Mouse (Mus musculus): ENCODE measurements around the gene Cacna1b.

The Cacna1b gene

DNA sequence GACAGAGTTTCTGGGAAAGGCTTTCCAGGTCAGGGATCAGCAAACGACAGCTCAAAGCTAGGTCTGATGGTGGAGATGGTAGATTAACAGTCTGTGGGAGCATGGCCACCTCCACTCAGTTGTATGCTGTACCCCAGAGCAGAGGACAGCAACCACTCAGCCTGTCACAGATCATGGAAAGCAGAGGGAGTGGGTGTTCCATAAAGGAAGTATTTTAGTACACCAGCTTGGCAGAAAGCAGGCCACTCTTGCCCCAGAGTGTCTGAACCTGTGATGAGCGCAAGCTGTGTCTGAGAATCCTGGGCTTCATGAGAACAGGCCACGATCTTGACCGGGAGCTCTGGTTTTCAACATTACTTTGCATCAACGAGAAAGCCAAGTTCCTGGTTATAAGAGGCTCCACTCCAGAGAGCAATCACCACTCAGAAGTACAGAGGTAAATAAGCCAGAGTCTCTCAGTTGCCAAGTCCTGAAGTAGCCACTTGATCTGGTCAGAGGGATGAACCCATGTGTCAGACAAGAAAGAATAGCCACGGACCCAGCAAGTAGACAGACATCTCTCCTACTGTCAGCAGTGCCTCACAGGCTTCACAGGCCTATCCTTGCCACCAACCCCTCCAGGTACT, 103.7 kb downstream of the Cacna1b start:
- in situ Hi-C loops (cut with MboI), result no loop called here

DNA sequence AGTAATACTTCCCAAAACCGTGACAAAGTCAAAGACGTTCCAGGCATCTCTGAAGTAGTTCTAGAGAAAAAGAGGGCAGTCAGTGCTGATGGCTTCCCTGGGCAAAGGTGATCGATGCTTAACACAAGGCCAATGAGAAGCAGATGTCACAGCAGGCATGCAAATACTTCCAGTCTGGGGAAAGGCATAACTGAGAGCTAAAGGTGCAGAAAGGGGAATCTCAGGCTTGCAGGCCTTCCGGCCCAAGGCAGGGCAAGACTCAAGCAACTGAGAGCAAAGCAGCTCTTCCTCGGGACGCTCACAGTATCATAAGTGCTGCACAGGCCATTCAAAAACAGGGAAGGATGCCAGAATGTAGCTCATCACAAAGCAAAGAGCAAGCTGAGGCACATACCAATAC, 114.4 kb downstream of the Cacna1b start:
- in situ Hi-C loops (cut with MboI), result no loop called here

DNA sequence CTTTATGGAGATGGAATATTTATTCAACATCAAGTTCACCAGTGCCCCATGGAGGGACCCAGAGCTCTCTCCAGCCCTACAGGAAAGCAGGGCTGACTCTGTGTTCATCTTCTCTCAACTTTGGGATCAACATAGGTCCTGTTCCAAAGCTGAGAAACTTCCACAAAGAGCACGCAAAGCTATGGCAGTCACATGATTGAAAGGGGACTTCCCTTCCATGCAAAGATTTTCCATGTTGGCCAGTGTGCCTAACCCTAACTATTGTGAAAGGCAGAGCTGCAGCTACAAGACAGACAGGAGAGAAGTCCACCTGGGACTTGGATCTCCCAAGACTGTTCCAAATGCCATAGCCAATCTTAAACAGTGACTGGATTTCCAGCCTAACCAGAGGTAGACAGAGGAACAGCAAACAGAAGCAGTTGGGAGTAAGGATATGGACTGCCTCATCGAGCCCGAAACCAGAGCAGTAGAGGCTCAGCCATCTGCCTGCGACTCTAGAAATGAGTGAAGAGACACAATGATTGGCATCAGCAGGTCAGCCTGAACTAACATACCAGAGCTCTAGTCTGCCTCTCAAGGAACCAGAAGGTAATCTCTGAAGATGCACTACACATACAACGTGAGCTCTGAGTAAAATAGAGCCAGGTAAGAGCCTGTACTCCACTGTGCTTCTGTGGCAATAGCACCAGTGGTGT, 116.4 kb downstream of the Cacna1b start:
- in situ Hi-C loops (cut with MboI), result no loop called here

DNA sequence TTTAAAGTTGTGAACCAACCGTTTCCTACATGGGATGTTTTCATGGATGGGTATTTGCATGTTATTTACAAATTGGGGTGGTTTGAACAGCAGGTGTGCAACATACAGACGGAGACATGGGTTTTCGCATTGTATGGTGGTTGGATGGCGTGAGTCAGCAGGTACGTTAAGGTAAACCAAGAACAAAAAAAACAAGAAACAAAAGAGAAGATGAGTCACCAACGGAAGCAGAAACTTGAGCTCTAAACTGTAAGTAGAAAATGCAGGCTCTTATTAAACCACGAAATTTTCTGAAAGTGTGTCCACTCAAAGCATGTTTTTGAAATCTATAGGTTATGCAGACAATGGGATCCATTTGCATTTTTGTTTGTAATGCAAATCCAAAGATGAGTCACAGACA, 120.1 kb downstream of the Cacna1b start:
- in situ Hi-C loops (cut with MboI), result no loop called here

DNA sequence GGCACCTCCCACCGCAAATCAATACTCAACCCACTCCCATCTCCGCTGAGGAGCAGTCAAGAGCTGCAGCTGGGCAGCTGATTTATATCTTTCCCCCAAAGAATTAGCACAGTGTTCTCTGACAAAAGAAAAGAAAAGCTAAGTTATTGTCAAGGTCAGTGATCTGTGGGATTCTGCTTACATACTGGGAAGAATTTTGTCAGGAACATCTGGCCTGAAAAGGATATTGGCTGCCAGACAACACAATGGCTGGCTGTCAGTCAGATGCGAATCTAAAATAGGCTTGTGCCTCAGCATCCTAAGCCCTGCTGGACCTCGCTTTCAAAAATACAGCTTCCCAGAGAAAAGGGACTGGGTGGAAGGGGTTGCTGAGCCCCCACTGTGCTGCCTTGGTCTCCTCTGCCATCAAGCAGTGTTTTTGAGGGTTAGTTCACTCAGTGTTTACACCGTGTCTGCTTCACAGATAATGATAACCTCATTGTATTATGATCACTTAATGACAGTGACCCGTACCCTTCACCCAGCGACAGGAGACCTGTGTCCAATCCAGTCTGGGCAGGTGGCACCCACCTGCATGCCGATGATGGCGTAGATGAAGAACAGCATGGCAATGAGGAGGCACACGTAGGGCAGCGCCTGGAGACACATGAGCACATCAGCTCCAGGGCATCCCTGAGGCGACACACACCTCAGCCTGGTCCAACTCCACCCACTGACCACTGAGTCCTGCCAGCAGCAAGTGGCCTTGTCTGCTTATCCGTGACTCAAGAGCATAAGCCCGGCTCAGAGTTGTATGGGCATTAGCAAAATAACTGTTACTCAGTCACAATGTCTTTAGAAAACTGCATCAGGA, 124.6 kb downstream of the Cacna1b start:
- in situ Hi-C loops (cut with MboI), result no loop called here

DNA sequence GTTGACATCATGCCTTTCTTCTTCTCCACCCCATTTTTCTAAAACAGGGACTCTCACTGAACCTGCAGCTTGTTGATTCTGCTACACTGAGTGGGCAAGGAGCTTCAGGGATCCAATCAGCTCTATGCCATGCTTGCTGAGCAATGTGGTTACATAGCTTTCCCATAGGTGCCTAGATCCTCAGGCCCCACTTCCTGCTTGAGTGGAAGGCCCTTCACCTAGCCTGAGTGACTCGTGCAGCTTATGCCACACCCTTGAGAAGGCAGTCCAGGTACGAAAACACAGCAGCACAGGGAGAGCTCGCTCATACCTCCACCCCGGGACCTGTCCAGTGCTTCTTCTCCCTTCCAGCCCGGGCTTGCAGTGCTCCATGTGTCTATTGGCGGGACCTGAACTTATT, 129.3 kb downstream of the Cacna1b start:
- in situ Hi-C loops (cut with MboI), result no loop called here

DNA sequence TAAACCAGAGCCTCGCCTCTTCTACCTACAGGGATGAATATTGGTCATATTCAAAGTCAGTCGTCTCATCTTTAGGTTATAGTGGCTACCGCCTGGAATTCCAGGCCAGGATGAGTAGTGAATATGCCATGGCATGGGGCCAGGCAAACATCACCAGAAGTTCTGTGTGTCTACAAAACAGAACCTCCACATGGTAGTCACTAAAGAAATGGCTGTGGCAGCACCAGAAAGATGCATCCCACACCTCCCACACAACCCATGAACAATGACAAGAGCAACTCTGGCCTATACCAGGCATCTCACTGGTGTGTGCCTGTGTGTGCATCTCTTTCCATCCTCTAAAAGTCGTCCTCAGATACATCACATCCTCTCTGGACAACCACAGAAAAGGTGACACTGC, 145.8 kb downstream of the Cacna1b start:
- in situ Hi-C loops (cut with MboI), result no loop called here

DNA sequence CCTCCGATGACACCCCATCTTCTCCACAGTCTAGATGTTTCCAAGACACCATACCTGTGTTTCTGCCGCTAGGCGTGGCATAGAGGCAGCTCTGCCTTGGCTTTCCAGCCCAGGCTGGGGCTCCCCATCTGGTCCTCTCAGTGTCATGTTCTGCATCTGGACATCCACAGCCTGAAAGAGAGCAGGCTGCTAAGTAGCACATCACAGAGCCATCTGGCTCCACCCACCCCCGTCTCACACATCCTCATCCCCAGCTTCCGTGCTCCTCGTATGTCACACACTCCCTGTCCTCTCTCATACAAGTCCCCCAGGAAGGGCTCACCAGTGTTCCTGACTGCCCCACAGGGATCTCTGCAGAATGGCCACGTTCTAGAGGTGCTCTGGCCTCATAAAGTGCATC, 153.2 kb downstream of the Cacna1b start:
- in situ Hi-C loops (cut with MboI), result no loop called here

DNA sequence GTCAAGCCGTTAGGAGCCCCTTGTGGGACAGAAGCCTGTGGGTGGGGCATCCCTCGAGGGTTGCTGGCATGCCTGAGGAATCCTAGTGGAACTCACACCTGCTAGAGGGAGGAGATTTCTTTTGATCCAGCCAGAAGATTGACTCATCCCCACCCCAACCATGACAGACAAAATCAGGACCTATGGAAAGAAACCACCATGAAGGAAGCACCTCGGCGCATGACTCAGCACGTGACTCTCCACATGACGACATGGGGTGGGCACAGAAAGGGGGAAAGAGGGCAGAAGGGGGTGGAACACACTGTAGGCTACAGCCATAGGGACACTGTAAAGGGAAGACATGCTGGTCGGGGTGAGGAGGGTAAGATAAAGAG, 154.2 kb downstream of the Cacna1b start:
- in situ Hi-C loops (cut with MboI), result no loop called here

DNA sequence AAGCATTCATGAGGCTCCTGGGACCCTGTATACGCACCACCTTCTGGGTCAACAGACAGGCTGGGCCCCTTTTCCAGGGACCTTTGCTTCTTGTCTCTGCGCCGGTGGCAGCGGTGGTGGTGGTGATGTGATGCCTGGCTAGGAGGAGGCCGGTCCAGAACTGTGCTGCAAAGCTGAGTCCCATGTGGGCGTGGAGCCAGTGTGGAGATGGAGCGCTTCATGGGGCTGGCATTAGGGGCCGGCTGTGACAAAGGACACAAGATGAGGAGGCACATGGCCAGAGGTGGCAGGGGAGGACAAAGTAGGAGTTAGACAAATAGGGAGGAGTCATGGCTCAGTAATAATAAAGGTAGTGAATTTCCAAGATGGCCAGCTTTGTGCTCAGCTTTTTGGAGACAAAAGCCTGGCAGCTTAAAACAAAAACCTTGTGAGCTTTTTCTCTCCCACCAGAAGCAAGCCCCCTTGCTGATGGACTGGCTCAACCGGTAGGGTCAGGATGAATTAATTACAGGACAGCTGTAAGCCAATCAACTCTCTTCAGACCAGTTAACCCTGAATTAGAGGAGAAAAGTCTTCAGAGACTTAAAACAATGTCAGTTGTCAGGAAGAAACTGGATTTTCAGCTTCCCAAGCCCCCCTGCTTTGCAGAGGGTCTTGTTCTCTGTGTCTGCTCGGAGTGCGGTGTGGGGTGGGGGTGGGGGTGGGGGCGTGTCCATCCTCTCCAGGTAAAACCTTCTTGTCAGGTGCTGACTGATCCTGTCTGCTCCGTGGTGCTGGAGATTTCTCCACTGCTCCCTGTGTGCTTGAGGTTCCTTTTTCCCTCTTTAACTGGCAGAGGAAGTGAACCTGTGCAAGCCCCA, 154.8 kb downstream of the Cacna1b start:
- in situ Hi-C loops (cut with MboI), result no loop called here

DNA sequence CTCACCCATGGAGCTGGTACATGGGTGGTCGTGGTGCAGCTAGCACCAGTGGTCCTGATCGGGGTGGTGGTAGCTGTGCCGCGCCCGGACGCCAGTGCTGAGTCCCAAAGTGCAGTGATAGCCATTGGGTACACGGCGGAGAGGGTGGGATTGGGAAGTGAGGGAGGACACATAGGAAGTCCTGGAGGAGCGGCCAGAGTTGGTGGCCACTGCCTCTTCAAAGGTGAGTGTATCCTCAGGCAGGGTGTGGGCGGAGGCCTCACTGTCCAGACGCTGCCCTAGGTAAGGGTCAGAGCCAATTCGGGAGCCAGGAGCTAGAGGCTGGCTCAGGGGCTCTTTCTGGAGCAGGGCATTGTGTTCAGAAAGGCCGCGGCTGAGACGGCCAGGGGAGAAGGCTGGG, 156.4 kb downstream of the Cacna1b start:
- in situ Hi-C loops (cut with MboI), result no loop called here

DNA sequence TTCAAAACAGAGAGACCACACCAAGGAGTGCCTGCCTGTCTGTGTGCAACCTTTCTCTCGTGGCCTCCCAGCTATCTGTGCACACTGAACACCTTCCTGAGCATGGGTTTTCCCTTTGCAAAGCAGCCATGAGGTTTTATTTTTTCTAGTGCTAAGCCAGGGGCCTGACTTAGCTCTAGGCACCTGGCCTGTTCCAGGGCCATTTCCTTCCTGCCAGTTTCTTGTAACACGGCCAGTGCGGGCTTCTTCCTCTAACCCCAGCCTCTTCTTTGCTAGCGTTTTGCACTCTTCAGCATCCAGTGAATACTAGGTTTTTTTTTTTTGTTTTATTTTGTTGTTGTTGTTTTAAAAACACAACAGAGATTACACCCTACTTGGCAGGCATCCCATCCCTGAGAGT, 157.9 kb downstream of the Cacna1b start:
- in situ Hi-C loops (cut with MboI), result no loop called here

DNA sequence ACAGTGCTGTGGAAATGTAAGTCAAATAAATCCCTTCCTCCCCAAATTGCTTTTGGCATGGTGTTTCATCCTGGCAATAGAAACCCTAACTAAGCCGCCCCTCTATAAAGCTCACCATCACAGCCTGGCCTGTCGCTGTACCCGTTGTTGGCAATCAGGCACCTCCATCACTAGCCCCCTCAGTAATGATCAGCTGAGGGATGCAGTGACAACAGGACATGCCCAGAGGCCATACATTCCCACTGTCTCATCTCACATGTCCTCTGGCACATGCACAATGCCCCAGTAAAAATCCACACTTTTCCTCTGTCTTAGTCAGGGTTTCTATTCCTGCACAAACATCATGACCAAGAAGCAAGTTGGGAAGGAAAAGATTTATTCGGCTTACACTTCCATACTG, 173.5 kb downstream of the Cacna1b start:
- in situ Hi-C loops (cut with MboI), result no loop called here

DNA sequence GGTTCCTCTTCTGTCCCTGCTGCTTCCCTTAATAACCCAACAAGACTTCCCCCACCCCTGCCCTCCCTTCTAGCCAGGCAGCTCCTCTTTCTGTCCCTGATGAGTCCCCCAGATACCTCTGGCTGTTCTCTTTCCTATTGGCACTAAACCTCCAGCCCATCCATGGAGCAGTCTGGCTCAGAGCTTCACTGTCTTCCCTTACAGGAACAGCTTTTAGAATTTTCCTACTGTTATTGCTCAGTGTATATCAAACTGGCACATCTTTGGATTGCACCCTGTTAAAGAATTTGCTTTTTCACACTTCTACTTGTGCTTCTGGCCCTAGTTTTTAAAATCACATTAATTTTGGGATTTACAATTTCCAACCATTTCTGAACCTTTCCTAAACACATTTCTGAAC, 175.0 kb downstream of the Cacna1b start:
- in situ Hi-C loops (cut with MboI), result no loop called here

DNA sequence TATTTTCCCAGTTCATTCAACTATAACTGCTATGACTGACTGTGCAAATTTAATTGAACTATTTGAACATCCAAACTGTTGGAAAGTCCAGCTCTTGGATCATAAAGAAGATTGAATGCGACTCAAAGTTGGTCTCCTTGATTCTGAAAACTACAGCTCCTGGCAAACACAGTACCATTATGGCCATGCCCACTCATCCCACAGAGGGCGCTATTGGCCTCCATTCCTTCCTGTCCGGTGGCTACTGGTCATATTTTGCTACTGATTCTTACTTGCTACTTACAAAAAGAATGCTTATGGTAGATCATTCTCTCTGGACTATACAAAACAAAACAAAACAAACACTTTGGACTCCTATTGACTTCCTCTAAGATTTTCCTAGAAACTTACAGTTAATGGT, 188.3 kb downstream of the Cacna1b start:
- in situ Hi-C loops (cut with MboI), result no loop called here

DNA sequence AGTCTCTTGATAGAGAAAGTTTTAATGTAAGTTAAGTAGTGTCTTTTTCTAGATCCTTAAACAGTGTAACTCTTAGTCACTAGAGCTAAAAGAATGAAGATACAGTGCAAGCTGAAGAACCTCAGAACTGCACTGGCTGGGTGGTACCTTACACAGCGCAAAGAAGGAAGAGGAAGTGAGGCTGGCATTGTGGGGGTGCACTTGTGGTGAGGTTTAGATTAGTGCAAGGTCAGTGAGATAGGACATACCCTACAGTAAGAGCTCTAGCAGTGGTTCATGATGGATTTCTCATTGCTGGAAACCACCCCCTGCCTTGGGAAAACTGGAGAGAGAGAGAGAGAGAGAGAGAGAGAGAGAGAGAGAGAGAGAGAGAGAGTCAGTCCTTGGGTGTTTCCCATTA, 192.0 kb downstream of the Cacna1b start:
- in situ Hi-C loops (cut with MboI), result no loop called here

DNA sequence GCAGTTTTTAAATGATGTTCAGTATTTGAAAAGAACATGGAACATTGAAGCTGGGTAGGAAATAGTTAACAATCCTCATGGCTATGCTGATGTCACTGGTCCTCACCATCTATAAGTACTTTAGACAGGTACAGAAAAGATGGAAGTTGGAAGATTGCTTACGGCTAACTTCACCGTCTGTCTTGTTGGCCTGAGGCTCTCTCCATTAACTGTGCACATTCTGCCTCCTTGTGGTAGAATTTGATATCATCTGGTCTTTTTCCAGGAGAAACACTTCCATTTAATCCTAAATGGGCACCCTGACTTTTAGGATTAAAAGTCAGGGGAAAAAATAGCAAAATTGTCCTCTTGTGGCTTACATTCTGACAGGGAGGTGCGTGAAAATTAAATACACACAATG, 194.4 kb downstream of the Cacna1b start:
- in situ Hi-C loops (cut with MboI), result no loop called here

DNA sequence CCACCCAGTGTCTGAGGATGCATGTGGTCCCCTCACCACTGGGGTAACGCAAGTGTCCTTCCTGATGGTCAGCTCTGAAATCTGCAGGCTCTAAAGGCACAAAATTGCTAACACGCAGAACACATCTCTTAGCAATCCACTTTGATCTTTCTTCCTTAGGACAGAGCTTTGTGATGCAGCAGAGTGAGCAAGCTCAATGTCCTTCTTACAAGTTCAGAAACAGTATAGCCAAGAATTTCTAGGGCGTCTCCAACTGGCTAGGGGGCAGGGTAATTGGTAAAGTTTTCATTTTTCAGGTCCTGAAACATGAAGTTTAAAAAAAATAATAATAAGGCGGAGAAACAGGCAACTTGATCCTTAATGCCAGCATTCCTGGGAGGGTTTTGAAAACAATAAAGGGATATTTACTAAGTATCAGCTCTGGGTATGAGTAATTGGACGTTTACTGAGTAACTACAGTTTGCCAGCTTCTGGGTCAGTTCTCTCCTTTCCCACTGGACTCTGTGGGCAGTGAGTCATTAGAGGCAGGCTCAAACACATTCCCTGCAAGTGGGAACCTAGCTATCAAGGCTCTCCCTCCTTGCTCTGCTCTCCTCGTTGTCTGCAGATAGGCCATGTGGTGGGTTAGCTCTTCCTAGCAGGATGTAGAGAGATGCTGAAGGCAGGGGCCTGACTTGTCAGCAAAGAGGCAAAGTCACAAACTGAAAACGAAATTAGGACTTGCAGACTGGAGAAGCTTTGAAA, 200.2 kb downstream of the Cacna1b start:
- in situ Hi-C loops (cut with MboI), result no loop called here

DNA sequence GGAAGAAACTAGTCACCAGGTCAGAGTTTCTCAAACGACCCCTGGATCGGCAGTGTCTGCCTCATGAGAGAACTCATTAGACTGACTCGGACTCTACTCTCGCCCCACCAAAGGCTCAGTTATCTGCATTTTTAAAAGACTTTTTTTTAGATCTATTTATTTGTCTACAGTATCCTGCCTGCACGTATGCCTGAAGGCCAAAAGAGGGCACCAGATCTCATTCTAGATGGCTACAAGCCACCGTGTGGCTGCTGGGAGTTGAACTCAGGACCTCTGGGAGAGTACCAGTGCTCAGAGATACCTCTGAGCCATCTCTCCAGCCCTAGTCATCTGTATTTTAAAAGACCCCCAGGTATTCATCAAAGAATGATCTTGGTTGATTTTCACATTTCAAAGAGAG, 201.0 kb downstream of the Cacna1b start:
- in situ Hi-C loops (cut with MboI), result no loop called here

DNA sequence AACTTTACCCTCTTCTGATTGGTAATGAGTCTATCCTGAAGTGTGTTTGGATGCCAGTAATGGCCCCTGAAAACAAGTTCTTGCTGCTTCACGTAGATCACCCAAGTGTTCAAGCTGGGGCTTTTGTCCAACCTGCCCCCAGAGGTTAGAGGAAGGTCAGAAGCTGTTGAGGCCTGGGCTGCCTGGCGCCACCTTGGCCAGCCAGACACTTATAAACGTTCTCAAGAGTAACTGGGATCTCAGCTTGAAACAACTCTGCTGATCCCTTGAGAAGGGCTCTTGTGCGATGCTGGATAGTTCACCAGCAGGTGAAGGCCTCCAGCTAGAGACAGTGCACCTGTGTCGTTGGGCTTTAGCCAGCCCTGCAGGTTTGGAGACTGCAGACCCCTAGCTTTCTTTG, 202.8 kb downstream of the Cacna1b start:
- in situ Hi-C loops (cut with MboI), result no loop called here

DNA sequence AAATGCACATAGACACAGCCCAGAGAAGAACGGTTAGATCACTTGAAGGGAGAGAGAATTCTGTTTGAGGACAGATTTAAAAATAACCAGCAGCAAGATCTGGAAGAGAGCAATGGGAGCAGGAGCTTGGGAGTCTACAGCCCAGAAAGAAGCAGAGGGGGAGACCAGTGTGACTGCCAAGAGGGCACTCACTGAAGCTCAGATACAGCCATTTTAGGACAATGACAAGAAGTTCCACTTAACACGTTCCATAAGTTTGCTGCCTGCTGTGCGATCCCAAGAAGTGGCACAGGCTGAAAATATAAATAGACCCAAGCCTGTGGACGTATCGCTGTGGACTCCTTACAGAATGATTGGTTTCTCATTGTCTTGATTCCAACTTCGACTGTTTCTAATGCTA, 206.6 kb downstream of the Cacna1b start:
- in situ Hi-C loops (cut with MboI), result no loop called here

DNA sequence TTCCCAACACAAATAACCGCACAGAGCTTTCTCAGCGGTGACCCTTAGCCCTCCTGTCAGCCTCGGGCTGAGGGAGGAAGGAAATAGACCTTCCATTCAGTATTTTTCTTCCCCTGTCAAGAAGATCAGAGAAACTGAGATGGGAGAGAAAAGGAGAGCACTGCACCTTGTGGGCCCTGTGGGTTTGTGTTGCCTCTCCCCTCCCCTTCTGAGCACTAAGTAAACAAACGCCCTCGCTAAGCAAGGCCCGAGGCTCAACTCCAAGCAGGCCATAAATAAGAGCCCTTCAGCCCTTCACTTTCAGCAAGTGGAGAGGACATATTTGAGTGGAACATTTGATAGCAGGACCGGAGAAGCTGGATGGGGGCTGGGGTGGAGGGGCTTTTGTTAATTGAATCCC, 209.0 kb downstream of the Cacna1b start:
- in situ Hi-C loops (cut with MboI), result no loop called here

All from mature B cell (primary cell).